Mouse (Mus musculus) hindbrain, embryonic 16.5 days (tissue): ENCODE results near the gene Clca3a1. TPM values are rescaled to one million over a fixed set of nuclear protein-coding genes. Genes with fewer than 3 reads are reported as not detected.
"Not testable (repeated sequence)": the region's sequence is repeated elsewhere in the genome, so short reads cannot be mapped to it uniquely, and the experiment has no call there.

Experiments
- ATAC-seq: fragments of 200-750 bp; cut with Nextera tagmentation; 2 replicates; pipeline ENCODE4 v1.8.0; 2017; ENCODE audit warnings: moderate TSS enrichment, moderate library complexity
- H3K27ac ChIP-seq: fragments of 300-500 bp; sonication (generic); 2 replicates; pipeline ENCODE4 v1.5.1; 2014; ENCODE audit warnings: low read depth, mild to moderate bottlenecking, control low read depth, low read length, moderate library complexity
- H3K27me3 ChIP-seq: fragments of 300-500 bp; sonication (generic); replicated peaks from 2 replicates; pipeline ENCODE4 v1.6.1; 2014; ENCODE audit warnings: low read length; ENCODE audit not compliant: control insufficient read depth, insufficient read depth
- H3K36me3 ChIP-seq: fragments of 300-500 bp; sonication (generic); 2 replicates; pipeline ENCODE4 v1.6.1; 2014; ENCODE audit warnings: mild to moderate bottlenecking, low read length, moderate library complexity, mixed read lengths; ENCODE audit not compliant: control insufficient read depth, insufficient read depth
- H3K4me1 ChIP-seq: fragments of 300-500 bp; sonication (generic); 2 replicates; pipeline ENCODE4 v1.6.1; 2014; ENCODE audit warnings: low read depth, low read length; ENCODE audit not compliant: control insufficient read depth, insufficient read depth
- H3K4me2 ChIP-seq: fragments of 300-500 bp; sonication (generic); 2 replicates; pipeline ENCODE4 v1.6.1; 2014; ENCODE audit warnings: mild to moderate bottlenecking, low read length, control low read depth, moderate library complexity
- H3K4me3 ChIP-seq: fragments of 300-500 bp; sonication (generic); 2 replicates; pipeline ENCODE4 v1.5.1; 2014; ENCODE audit warnings: mild to moderate bottlenecking, low read length, control low read depth, moderate library complexity
- H3K9ac ChIP-seq: fragments of 300-500 bp; sonication (generic); 2 replicates; pipeline ENCODE4 v1.6.1; 2014; ENCODE audit warnings: low read depth, mild to moderate bottlenecking, control low read depth, low read length, moderate library complexity
- H3K9me3 ChIP-seq: fragments of 300-500 bp; sonication (generic); 2 replicates; pipeline ENCODE4 v1.6.1; 2014; ENCODE audit warnings: mild to moderate bottlenecking, low read length, moderate library complexity; ENCODE audit not compliant: control insufficient read depth
- WGBS: fragments of 180-500 bp; shearing (Covaris S2); extraction: QIAGEN DNeasy Blood & Tissue Kit; methylation state at CpG from one replicate; pipeline ENCODE4 v1.1.7; 2014; 5-methylcytosine and 5-hydroxymethylcytosine counted together
- polyA plus RNA-seq: library from polyadenylated mRNA; unstranded; fragments of >200 nt; fragmentation: Nextera tagmentation; extraction: Ambion mirVana; gene quantifications from 2 replicates; pipeline ENCODE4 v1.2.1, GENCODE M21; 2015

The Clca3a1 gene
- polyA plus RNA-seq, 1 experiment from 2014 or later: 0.26 TPM

GRCm38 (mm10) chr3:144753120-144753519 is 7.7 kb downstream of the Clca3a1 start:
- no peak for ATAC-seq
- 3% methylated on average over 2 of the region's 2 CpGs for WGBS

GRCm38 (mm10) chr3:144749062-144749963 is 11.5 kb downstream of the Clca3a1 start:
- WGBS: 37% methylated on average over 18 of the region's 21 CpGs
- H3K36me3 ChIP-seq, H3K27me3 ChIP-seq, H3K9me3 ChIP-seq, H3K4me1 ChIP-seq, H3K27ac ChIP-seq, H3K9ac ChIP-seq, H3K4me3 ChIP-seq: not testable (repeated sequence)
- ATAC-seq: peak; percentile 56
- peak overlapping the region; percentile 28; the same call in 1 of the 2 replicates for H3K4me2 ChIP-seq

More at GRCm38 (mm10) chr3:144753120-144753519, 7.7 kb downstream of the Clca3a1 start:
- H3K4me1 ChIP-seq: no peaks in the 10 kb centered on the region
- no peak overlapping the region for H3K27ac ChIP-seq
- no peaks in the 10 kb centered on the region for H3K36me3 ChIP-seq
- H3K4me3 ChIP-seq: no peak overlapping the region
- H3K9me3 ChIP-seq: no peaks in the 10 kb centered on the region
- no peak overlapping the region for H3K4me2 ChIP-seq
- no peak overlapping the region for H3K9ac ChIP-seq
- no peaks in the 10 kb centered on the region for H3K27me3 ChIP-seq

GRCm38 (mm10) chr3:144747706-144748105 is 13.1 kb downstream of the Clca3a1 start:
- ATAC-seq: peak; percentile 48; the same call in 1 of the 2 replicates
- H3K4me3 ChIP-seq, H3K27me3 ChIP-seq, H3K4me1 ChIP-seq, H3K27ac ChIP-seq, H3K9ac ChIP-seq, H3K9me3 ChIP-seq, H3K4me2 ChIP-seq, H3K36me3 ChIP-seq: not testable (repeated sequence)
- WGBS: 25% methylated on average over 3 of the region's 3 CpGs

- not testable (repeated sequence) for H3K27ac ChIP-seq
These were observed 22.4 kb downstream of the Clca3a1 start for GRCm38 (mm10) chr3:144738396-144738795.

GRCm38 (mm10) chr3:144736831-144737230 is 23.9 kb downstream of the Clca3a1 start:
- Histone ChIP-seq H3K36me3 (no peaks in the 10 kb centered on the region), H3K9me3 (no peaks in the 10 kb centered on the region), H3K4me3 (no peak overlapping the region), H3K4me2 (no peak overlapping the region), H3K9ac (no peak overlapping the region), H3K4me1 (no peaks in the 10 kb centered on the region), H3K27me3 (no peaks in the 10 kb centered on the region), H3K27ac (no peak overlapping the region)
- no peak for ATAC-seq
- WGBS: 31% methylated on average over 9 of the region's 9 CpGs

More at GRCm38 (mm10) chr3:144738396-144738795, 22.4 kb downstream of the Clca3a1 start:
- not testable (repeated sequence) for H3K27me3 ChIP-seq, H3K9ac ChIP-seq, H3K4me2 ChIP-seq, H3K4me3 ChIP-seq, H3K36me3 ChIP-seq, ATAC-seq, H3K4me1 ChIP-seq, H3K9me3 ChIP-seq
- 75% methylated on average over 21 of the region's 24 CpGs for WGBS

- WGBS: 51% methylated on average over 4 of the region's 4 CpGs
These were observed 37.3 kb downstream of the Clca3a1 start for GRCm38 (mm10) chr3:144723455-144723854.

GRCm38 (mm10) chr3:144722566-144722965 is 38.2 kb downstream of the Clca3a1 start:
- not testable (repeated sequence) for H3K27ac ChIP-seq, H3K9ac ChIP-seq, H3K9me3 ChIP-seq, H3K27me3 ChIP-seq, H3K36me3 ChIP-seq, H3K4me2 ChIP-seq, H3K4me1 ChIP-seq, H3K4me3 ChIP-seq, ATAC-seq
- WGBS: 84% methylated on average over 3 of the region's 3 CpGs

More at GRCm38 (mm10) chr3:144723455-144723854, 37.3 kb downstream of the Clca3a1 start:
- Histone ChIP-seq H3K36me3 (no peaks in the 10 kb centered on the region), H3K4me2 (no peak overlapping the region), H3K4me3 (no peak overlapping the region), H3K4me1 (peaks cover 4% of the 10 kb centered on the region), H3K9ac (no peak overlapping the region), H3K27me3 (no peaks in the 10 kb centered on the region), H3K9me3 (no peaks in the 10 kb centered on the region), H3K27ac (no peak overlapping the region)
- no peak for ATAC-seq

GRCm38 (mm10) chr3:144721860-144722256 is 38.9 kb downstream of the Clca3a1 start:
- no peaks in the 10 kb centered on the region for H3K36me3 ChIP-seq
- H3K4me2 ChIP-seq: no peak overlapping the region
- no peaks in the 10 kb centered on the region for H3K9me3 ChIP-seq
- no peak overlapping the region for H3K9ac ChIP-seq
- ATAC-seq: no peak
- WGBS: 87% methylated on average over 9 of the region's 9 CpGs
- H3K27me3 ChIP-seq: no peaks in the 10 kb centered on the region
- no peak overlapping the region for H3K4me3 ChIP-seq
- peaks cover 14% of the 10 kb centered on the region for H3K4me1 ChIP-seq
- H3K27ac ChIP-seq: no peak overlapping the region

- peak overlapping the region; percentile 39 for H3K9ac ChIP-seq
- peak overlapping the region; percentile 51 for H3K4me2 ChIP-seq
- no peaks in the 10 kb centered on the region for H3K9me3 ChIP-seq
- H3K27me3 ChIP-seq: no peaks in the 10 kb centered on the region
- H3K27ac ChIP-seq: no peak overlapping the region; the same call in 1 of the 2 replicates
- H3K36me3 ChIP-seq: no peaks in the 10 kb centered on the region
- 0 out of 2 replicates have a peak, but pooled peaks have one; percentile 0 for ATAC-seq
- peak overlapping the region; percentile 81 for H3K4me3 ChIP-seq
- peaks cover 14% of the 10 kb centered on the region for H3K4me1 ChIP-seq
- WGBS: 87% methylated on average over 10 of the region's 10 CpGs
These were observed 39.5 kb downstream of the Clca3a1 start for GRCm38 (mm10) chr3:144721077-144721859.
